Mouse (Mus musculus): ENCODE measurements at regions not wholly inside any gene's neighbourhood (a gene's known extent, or its start where the extent isn't known, plus 50 kb on each side); places are given as distances from the start of the nearest gene placed in this dataset.

DNA sequence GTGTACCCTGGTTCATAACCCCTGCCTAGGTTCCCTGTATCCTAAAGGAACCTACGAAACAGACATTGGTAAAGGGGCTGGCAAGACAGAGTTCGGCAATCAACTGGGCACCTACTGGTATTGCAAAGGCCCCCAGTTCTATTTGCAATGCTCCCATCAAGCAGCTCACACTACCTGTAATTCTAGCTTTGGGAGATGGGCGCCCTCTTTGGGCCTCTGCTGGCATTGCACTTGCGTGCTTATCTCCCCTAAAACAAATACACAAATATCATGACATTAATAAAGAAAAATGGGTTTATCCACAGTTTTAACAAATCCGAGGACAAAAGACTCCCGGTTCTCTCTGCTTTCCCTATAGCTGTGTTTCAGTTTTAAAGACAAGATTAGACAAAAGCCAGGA is 61.5 kb upstream of the Gm11733 start:
- TF ChIP-seq CTCF (IDR thresholded peaks at IDR 0.05; ENCODE audit: extremely low read depth, insufficient read depth, low read length) (no peak), POLR2A (IDR thresholded peaks at IDR 0.05; ENCODE audit: extremely low read depth, insufficient read depth, low read length) (no peak)
